Mouse (Mus musculus): ENCODE measurements around the gene Serpinc1.

- TF ChIP-seq POLR2A (IDR thresholded peaks at IDR 0.05; ENCODE audit: borderline replicate concordance, extremely low read depth, insufficient read depth, insufficient read length, poor library complexity, severe bottlenecking) (no peak), CTCF (IDR thresholded peaks at IDR 0.05; ENCODE audit: borderline replicate concordance, extremely low read depth, insufficient read depth, insufficient read length) (no peak)
These were observed 47.2 kb downstream of the Serpinc1 start for GRCm38 (mm10) chr1:161025410-161026210.

Data from brain, embryonic 14.5 days (tissue).